Mouse (Mus musculus) liver, embryonic 14.5 days (tissue): ENCODE measurements at regions not wholly inside any gene's neighbourhood (a gene's known extent, or its start where the extent isn't known, plus 50 kb on each side); places are given as distances from the start of the nearest gene placed in this dataset.
"Not testable (repeated sequence)": the region's sequence is repeated elsewhere in the genome, so short reads cannot be mapped to it uniquely, and the experiment has no call there.

ENCODE experiments used
- CTCF ChIP-seq: IDR thresholded peaks from 2 replicates; pipeline ENCODE4 v1.5.1; 2016; ENCODE audit warnings: antibody characterized with exemption, low read depth, control low read depth
- EP300 ChIP-seq: IDR thresholded peaks from 2 replicates; pipeline ENCODE4 v1.6.1; 2016; ENCODE audit warnings: antibody characterized with exemption, low read depth

DNA sequence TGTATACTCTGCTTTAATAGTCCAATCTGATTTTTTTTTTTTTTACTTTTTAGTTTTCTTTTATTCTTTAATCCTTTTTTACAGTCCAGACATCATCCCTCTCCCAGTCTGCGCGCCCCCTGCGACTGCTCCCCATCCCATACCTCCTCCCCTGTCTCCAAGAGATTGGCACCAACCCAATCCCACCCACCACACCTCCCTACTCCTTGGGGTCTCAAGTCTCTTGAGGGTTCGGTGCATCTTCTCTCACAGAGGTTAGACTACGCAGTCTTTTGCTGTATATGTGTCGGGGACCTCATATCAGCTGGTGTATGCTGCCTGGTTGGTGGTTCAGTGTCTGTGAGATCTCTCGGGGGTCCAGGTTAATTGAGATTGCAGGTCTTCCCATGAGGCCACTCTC lies 93.4 kb upstream of the Meox2 start:
- TF ChIP-seq CTCF, EP300: not testable (repeated sequence)
